Mouse (Mus musculus) urinary bladder, postnatal 25 days (tissue): Measurements from ENCODE around the gene Capzb.

Experiments
- DNase-seq: peaks from one replicate; pipeline ENCODE4 v3.0.0; 2022; ENCODE audit warnings: low spot score

Gene Capzb

DNA sequence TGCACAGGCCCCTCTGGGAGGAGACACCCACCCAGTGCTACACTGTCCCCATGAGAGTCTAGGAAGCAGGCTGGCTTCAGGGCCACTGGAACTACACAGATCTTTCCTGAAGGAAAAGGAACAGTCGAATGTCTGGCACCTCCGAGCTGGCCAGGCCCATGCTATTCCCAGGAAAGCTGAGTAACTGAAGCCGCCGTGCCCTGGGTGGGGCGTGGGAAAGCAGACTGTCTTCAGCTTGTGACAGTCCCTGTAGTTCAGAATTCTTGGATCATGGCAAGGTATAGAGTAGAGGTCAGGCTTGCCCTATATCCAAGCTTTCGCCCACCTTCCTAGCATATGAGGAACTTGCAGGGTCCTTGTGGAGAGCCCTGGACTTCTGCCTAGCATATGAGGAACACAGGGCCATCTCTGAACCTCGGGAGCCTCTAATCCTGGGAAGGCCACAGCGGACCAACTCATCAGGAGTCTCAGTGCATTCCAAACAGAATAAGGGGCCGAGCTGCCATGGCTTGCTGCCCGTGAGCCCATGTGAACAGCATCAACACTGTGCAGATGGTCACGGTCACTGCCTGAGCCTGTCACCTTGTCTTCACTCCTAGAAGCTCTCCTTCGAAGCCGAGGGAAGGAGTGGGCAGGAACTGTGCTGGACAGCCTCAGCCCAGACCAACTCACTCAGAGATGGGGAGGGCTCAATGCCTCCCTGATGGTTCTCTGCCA lies 73.2 kb downstream of the Capzb start:
- DNase-seq, result no peak

DNA sequence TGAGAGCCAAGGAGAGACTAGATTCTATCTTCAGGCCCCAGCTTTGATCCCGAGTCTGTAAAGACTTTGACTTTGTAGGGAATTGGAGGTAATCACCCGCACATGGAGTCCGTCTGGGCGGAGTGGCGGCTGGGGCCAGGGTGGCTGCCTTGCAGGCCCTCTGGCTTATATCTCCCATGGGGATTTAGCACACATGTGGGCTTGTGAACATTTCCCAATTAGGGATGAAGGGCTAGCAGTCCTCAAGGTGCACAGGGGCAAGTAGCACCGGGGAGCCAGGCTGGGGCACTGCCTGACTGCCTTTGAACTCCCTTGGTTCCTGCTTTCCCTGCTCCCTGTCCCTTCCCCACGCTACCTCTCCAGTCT lies 73.8 kb downstream of the Capzb start:
- DNase-seq, result no peak

DNA sequence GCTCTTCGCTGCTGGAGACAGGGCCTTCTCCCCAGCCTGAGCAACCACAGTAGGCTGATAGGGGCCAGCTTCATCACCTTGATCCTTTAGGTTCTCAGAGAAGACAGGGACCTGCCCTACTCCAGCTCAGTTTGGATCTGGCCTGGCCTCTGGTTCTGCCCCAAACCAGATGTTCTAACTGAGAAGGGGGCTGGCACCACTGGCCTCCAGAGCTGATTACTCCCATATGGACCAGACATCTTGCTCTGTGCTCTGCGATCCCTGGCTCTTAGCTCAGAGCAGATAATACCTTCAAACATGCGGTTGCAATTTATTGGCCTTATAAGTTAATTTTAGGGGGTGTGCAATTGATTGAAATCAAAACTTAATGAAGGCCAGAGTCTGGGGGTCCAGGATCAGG lies 74.6 kb downstream of the Capzb start:
- no peak for DNase-seq

DNA sequence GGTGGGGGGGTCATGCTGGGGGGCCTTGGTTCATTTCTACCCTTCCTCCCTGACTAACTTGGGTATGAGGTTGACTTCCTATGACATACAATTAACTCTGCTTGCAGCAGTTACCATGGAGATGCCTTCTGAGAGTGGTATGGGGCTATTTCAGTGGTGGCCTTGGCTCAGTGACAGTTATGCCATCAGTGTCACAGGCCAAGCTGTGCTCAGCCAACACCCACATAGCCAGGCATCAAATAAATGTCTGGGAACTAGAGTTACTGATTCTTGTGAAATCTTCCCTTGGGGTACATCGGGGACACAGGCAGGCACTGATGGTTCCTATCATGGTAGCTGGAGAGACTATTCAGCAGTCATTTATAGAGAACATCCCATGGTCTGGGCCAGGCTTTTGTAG lies 75.5 kb downstream of the Capzb start:
- DNase-seq, result no peak

DNA sequence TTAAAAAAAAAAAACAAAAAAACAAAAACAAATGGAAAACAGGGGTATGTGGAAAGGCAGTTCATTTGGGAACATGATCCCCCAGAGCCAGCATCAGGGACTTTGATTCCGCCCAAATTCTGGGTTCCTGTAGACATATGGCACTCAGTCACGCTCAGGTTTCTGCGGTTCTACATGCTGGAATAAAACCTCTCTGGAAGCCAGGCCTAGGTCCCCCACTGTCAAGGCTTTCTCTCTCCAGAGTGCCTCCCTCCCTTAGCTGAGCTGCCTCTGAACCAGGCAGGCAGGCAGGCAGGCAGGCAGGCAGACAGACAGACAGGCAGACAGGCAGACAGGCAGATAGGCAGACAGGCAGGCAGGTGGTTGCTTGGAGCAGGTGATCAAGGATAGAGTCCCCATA lies 77.5 kb downstream of the Capzb start:
- no peak for DNase-seq

DNA sequence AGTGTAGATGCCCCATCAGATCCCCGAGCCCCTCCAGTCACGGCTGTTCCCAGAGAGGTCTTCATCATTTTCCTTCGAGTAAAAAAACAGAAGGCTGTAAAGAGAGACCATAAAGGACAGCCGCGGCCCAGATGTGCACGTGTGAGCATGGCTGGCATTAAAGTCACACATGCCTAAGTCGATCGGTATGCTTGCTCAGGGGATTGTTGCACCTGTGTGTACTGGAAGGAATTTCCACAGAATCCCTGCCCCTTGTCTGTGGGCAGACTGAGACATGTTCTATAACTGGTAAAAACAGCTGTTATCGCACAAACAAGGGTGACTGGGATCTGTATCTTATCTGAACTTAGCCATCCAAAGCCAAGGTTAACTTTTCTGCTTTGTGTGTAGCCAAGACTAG lies 78.9 kb downstream of the Capzb start:
- no peak for DNase-seq

DNA sequence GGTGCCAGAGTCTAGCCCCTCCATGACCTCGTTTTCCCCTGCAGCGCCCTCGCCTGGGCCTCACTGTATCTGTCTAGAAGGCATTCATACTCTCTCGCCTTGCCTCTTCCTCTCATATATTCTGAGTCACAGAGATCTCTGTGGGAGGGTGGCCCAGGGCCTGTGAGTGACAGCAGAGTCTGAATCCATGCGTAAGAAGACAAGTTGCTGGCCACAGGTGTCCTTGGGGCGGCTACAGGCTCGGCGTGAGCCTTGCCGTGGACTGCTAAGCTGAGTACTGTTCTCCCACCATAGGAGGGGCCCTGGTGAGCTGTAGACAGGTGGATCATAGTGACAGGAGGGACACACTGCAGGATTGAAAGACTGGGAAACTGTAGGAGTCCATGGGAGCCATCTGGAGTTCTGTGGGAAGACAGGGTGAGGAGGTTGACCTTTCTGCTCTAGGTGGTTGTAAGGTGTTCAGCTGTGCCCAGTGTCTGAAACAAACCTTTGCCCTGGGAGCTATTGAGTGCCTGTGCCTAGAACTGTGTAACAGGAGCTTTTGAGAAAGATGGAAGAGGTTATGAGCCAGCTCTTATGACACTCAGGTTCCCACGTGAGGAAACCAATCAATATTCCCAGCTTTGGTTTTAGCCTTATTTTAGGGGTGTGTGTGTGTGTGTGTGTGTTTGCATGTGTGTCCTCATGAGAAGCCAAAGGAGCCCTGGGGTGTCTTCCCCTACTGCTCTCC lies 80.4 kb downstream of the Capzb start:
- DNase-seq, result no peak

DNA sequence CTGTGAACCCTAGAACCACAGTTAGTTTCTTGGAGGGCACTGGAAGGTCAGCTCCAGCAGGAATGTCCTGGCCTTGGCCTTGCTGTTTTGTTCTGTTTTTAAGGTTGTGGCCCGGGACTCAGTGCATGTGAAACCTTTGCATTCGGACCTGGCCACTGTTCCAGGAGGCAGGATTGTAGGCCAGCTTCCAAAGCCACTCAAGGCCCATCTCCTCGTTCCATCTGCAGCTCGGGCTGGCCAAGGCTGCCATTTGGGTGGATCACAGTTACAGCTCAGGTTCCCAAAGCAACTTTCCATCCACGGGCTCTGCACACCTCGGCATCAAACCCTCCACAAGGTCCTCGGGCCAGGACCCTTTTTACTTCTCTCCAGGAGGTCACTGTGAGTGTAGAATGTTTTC lies 81.9 kb downstream of the Capzb start:
- DNase-seq, result no peak

DNA sequence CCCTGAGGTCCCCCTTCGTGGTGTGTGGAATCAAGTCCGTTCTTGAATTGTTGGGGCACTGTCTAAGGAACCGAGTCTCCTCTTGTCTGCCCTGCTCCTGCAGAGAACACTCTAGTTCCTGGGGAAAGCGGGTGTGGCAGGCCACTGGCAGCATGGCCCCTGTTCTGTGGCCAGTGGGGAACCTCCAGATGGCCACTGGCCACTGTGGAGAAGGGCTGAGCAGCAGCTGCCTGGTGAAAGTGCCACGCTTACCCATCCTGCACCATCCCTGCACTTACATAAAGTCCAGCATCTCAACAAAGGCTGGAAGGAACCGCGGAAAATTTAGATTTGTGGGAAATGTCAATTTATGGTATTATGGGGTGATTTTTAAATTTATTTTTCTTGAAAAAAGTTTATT lies 83.7 kb downstream of the Capzb start:
- no peak for DNase-seq

DNA sequence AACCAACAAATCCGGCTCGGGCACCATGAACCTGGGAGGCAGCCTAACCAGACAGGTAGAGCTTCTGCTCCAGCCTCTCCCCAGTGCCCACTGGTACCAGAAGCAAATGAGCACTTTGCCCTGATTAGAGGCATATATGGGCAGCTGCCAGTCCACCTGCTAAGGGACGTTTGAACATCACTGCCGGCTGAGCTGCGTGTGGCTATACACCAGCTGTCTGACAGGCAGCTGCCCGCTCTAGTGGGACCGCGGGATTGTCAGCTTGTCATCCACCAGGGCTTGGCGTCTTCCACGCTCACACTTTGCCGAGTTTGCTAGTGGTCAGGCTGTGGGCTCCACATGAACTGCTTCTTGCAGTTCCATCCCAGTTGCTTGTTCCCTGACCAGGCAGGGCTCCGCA lies 87.8 kb downstream of the Capzb start:
- DNase-seq, result no peak

DNA sequence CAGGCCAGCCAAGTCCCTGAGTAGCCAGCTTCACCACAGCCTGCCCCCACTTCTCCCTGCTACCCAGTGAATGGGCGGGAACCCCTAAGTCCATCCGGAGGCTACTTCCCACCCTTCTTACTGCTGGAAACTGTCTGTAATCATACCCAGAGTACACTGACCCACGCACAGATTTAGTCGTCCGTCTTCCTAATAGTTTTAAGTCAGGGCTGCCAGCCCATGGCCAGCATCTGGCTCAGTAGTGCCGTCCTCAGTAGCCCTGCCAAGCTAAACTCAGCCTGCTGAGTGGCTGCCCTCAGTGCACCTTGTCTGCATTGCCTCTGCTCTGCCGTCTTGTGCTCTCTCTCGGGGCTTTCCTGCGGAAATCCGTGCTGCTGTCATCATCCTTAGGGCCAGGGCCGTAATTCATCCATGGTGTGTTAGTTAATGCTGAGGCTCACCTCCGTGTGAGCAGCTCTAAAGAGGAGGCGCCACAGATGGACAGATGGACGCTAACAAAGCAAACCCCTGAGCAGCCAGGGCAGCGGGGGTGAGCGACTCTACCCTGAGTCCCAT lies 89.2 kb downstream of the Capzb start:
- DNase-seq, result no peak

DNA sequence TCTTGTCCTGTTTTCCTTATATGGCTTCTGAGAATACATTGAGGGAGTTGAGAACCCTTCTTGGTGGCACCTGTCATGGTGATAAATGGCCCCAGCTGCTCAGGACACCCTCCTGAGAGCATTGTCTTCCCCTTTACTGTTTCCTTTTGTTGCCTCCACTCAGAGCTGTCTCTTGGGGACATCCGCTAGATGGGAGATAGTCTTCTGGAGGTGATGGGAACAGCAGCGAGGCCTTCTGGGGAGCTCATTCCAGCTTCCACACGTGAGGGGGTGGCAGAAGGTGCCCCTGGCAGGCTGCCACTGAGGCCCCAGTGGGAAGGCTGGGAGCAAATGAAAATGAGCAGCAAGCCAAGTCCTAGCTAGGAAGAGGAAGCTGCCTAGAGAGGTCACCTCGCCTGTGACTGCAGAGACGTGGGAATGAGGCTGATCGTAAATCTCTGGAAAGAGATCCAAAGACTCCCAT lies 90.3 kb downstream of the Capzb start:
- DNase-seq, result no peak

DNA sequence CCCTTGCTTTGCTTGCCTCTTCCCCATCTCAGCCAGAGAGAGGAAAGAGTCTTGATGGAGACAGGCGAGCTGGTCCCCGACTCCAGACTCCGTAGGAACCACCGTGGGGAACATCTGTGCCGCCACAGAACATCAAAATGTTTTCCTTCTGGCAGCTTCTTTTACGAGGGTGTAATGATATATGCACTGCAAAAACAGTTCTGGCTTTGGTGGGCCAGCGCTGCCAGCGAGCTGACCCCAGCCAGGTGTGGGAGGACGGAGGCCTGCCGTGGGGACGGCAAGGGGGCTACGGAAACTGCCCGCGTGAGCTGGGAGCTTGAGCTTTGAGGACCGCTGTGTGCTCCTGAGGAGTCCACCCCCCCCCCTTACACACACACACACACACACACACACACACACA lies 92.2 kb downstream of the Capzb start:
- no peak for DNase-seq

DNA sequence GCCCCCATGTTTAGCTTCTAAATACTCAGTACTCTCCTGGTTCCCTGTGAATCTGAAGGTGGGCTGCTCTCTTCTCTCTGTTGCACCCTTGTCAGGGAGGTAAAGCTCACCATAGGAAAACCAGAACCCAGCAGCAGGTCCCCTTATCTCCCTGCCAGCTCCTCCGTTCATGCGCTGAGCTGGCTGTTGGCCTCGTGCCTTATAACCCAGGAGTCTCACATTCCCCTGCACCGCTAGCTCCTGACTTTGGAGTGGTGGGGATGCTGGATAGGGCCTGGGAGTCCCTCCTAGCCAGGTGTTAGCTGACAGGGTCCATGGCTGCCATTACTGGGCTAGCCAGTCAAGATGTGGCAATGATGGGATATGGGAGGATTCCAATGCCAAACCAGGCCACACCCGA lies 93.5 kb downstream of the Capzb start:
- DNase-seq, result no peak

DNA sequence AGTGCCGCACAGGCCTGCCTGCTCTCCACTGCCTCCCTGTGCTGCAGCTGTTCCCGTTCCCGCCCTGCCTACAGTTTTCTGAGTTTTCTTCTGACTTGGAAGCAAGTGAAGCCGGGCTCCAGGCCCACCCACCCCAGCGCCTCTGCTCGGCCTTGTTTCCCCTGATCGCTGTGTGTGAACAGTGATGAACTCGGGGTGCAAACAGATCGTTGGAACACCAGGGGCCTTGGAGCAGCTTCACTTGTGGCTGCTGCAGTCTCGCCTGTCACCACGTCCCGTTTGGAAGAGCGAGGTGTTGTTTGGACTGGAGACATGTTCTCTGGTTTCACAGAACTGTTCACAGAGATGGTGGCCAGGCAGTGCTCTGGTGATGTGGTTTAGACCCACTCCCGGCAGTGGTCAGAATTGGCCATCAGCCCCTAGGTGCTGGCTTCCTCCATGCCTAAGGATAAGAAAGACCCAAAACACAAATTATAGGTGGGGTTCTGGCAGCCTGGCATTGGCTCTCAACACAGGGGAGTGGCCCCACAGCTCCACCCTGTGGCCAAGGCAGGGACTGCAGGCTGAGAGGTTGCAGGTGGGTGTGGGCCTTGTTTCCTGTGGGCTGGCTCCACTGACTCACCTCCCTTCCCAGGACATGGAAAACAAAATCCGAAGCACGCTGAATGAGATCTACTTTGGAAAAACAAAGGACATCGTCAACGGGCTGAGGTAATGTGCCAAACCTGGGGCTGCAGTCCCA lies 94.6 kb downstream of the Capzb start:
- DNase-seq, result peak; percentile 87

DNA sequence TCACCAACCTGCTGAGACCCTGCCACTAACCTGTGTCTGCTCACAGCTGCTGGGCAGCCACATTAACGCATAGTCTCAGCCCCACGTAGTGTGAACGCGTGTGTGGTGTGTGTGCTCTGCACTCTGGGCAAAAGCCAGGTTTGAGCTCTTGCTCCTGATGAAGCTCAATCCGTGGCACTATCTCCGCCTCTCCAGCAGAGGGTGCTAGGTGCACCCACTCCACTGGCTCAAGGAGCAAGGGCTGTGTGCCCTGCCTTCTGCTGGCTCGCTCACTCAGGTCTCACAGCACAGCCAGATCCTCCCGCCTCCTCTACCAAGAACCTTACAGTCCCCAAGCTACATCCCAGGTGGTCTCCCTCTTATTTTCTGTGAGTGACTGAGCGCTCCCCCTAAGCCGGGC lies 96.3 kb downstream of the Capzb start:
- no peak for DNase-seq

DNA sequence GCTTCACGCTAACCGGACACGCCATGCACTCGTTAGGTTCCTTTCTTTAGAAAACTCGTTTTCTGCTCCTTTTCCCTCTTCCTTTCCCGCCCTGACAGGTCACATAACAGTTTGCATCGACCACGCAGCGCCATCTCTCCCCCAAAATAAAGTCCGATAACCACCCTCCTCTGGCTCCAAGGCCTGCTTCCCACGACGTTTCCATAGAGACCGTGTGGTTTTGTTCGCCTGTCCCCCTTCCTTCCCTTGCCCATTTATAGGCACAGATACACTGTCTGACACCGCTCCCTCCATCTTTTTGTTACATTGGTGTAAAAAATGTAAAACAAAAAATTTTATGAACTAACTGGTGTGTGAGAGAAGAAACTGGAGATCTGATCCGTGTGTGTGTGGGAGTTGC lies 98.4 kb downstream of the Capzb start:
- DNase-seq, result no peak

DNA sequence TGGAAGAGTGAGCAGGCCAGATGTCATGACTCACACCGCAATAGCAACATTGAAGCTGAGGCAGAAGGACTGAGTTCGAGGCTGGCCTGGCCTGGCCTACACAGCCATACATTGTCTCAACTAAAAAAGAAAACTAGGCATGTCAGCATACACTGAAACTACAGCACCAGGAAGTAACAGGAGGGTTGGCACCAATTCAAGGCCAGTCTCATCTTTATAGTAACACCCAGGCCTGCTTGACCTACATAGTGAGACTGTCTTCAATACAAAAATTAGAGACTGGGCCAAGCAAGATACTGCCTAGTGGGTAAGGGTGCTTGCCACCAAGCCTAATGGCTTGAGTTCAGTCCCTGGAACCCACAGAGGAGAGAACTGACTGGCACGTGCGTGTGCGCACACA lies 99.3 kb downstream of the Capzb start:
- DNase-seq, result no peak

DNA sequence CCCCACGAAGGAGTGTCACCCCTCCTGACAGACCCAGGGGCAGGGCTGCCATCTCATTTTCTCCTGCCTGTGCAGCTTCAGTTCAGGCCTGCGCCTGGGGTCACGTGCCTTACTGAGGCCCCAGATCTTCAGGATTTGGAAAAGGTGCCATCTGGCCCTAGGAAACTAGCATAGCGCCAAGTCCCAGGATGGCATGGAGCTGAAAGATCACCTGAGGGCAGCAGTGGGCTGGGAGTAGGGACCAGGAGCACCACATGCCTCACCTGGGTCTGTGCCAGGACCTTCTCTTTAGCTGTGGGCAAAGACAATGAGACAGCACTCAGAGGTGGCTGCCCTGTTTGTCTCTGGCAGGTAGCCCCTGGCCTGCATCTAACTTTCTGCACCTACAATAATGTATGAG lies 104.9 kb downstream of the Capzb start:
- DNase-seq, result no peak

DNA sequence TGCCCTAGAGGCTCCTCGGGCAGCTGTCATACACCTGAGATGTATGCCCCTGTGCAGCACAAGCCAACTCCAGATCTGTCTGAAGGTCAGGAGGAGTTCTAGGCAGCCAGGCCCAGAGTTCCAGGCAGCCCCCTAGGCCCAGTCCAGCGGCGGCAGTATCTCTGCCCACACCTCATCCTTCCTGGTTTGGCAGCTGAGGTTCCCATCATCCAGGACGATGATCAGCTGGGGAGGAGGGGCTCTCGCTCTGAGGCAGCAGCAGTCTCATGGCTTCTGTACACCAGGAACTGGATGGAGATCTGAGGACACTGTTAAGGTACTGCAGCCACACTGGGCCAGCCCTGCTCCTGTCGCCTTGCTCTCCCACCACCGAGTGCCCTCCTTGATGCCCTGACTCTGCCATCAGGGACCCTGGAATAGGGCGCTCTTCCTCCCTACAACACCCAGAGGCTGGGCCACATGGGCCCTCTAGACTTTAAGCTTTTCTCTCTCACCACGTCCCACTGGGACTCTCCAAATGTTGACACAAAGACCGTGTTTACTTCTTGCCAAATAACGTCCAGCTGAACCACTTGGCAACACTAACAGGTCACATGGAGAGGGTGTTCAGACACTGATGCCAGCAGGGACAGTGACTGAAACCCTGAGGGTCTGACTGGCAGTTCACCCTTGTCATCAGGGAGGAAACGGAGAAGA lies 106.1 kb downstream of the Capzb start:
- DNase-seq, result no peak

DNA sequence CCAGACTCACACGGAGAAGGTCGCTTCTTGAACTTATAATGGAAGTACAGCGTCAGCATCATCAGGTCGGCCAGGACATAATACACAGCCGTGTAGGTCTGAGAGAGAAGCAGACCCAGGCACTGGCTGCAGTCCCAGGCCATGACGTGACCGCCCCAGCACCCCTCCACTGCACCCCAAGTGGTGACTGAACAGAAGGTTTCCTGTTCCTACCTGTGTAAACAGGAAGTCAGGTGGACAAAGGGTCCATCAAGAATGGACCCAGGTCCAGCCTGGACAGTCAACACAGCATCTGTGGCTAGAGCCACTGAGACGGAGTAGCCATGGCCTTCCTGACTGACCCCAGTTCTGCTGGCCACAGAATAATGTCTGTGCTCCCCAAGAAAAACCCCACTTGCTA lies 109.1 kb downstream of the Capzb start:
- no peak for DNase-seq

DNA sequence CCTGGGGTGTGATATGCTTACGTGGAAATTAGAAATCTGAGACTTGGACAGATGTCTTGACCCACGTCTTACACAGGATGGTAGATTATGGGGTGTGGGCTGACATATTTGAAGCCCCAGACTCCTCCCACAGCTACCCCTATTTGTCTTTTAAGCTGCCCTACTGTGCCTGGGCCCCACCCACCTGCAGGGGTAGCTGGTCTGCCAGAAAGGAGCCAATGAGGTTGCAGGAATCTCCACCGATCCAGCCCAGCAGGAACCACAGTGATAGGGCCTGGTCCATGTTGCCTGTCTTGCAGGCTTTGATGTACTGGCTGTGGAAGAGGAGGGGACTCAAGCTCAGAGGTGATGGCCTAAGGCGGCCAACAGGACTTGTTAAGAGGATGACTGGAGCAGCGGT lies 109.5 kb downstream of the Capzb start:
- no peak for DNase-seq
